ENCODE assay signal across 19 mouse cellular contexts in genomic region chr17:15890595-15891140, GRCm38 (mm10).
"Had no signal": no experiment of that assay in that cellular context is flagged by ENCODE, and none has a peak within 500 bp of the region (broad histone marks: within the 10 kb centered on the region; RNA-seq: fewer than 3 reads in every experiment).

No protein-coding gene starts in this region.

- H3K9ac ChIP-seq: lung, embryonic 14.5 days; midbrain, embryonic 12.5 days; neural tube, embryonic 13.5 days; neural tube, embryonic 15.5 days had no signal

- H3K36me3 ChIP-seq: midbrain, embryonic 10.5 days; midbrain, embryonic 12.5 days; neural tube, embryonic 13.5 days; neural tube, embryonic 15.5 days had no signal

- H3K27me3 ChIP-seq: midbrain, embryonic 12.5 days; neural tube, embryonic 13.5 days; neural tube, embryonic 15.5 days had no signal

- ATAC-seq: midbrain, embryonic 16.5 days had no signal

- H3K27ac ChIP-seq: midbrain, embryonic 10.5 days; midbrain, embryonic 12.5 days; neural tube, embryonic 13.5 days; neural tube, embryonic 15.5 days had no signal

- DNase-seq: lung, adult 18-20 months; lung, embryonic 14.5 days; lung, postnatal 10 days; lung, postnatal 4 days; midbrain, embryonic 14.5 days; retina, postnatal 1 day; right cerebral cortex, adult 18-20 months; right cerebral cortex, postnatal 25 days; right cerebral cortex, postnatal 4 days; spleen, adult 18-20 months; thymus, adult 2 months; thymus, postnatal 25 days; thymus, postnatal 4 days had no signal

- H3K4me1 ChIP-seq: midbrain, embryonic 12.5 days had no signal

- H3K4me3 ChIP-seq: midbrain, embryonic 10.5 days; midbrain, embryonic 12.5 days; myocyte; neural tube, embryonic 13.5 days; neural tube, embryonic 15.5 days had no signal

- H3K9me3 ChIP-seq: neural tube, embryonic 13.5 days; neural tube, embryonic 15.5 days had no signal

- H3K4me2 ChIP-seq: lung, embryonic 14.5 days; midbrain, embryonic 12.5 days; neural tube, embryonic 13.5 days; neural tube, embryonic 15.5 days had no signal
